Mouse (Mus musculus): ENCODE measurements around the gene Slc45a3. TPM values are rescaled to one million over a fixed set of nuclear protein-coding genes. Genes with fewer than 3 reads are reported as not detected.

Slc45a3 gene
- polyA plus RNA-seq, 1 experiment from 2014 or later, result 11.0 TPM

- peaks cover 18% of the 10 kb centered on the region for H3K4me1 ChIP-seq (ENCODE audit: control insufficient read depth, insufficient read depth, low read length)
- H3K9ac ChIP-seq (ENCODE audit: low read depth, low read length), result no peak overlapping the region
- no peak overlapping the region for H3K4me2 ChIP-seq (ENCODE audit: low read depth, low read length)
- no peaks in the 10 kb centered on the region for H3K9me3 ChIP-seq (ENCODE audit: control insufficient read depth, low read length)
- ATAC-seq (ENCODE audit: low read depth) (no peak), DNase-seq (ENCODE audit: low spot score) (no peak)
- peaks cover 10% of the 10 kb centered on the region for H3K27me3 ChIP-seq (replicated peaks; ENCODE audit: control insufficient read depth, insufficient read depth, low read length)
- no peak overlapping the region for H3K27ac ChIP-seq (replicated peaks; ENCODE audit: low read depth, low read length)
- no peaks in the 10 kb centered on the region for H3K36me3 ChIP-seq (ENCODE audit: control insufficient read depth, insufficient read depth, low read length)
- no peak overlapping the region for H3K4me3 ChIP-seq (ENCODE audit: low read depth, low read length)
- WGBS, result 43% methylated on average over 4 of the region's 4 CpGs
Measured at GRCm38 (mm10) chr1:131969825-131970224, 7.1 kb downstream of the Slc45a3 start.

- H3K36me3 ChIP-seq (ENCODE audit: control insufficient read depth, insufficient read depth, low read length), result no peaks in the 10 kb centered on the region
- ATAC-seq (ENCODE audit: low read depth) (no peak), DNase-seq (ENCODE audit: low spot score) (no peak)
- no peak overlapping the region for H3K4me3 ChIP-seq (ENCODE audit: low read depth, low read length)
- H3K9ac ChIP-seq (ENCODE audit: low read depth, low read length), result no peak overlapping the region
- peaks cover 18% of the 10 kb centered on the region for H3K4me1 ChIP-seq (ENCODE audit: control insufficient read depth, insufficient read depth, low read length)
- no peaks in the 10 kb centered on the region for H3K9me3 ChIP-seq (ENCODE audit: control insufficient read depth, low read length)
- WGBS, result 40% methylated on average over 5 of the region's 5 CpGs
- no peak overlapping the region for H3K27ac ChIP-seq (replicated peaks; ENCODE audit: low read depth, low read length)
- 0 out of 2 replicates have a peak overlapping the region, but pooled peaks have one; percentile 20 for H3K4me2 ChIP-seq (ENCODE audit: low read depth, low read length)
- H3K27me3 ChIP-seq (replicated peaks; ENCODE audit: control insufficient read depth, insufficient read depth, low read length), result peaks cover 7% of the 10 kb centered on the region; the same call in 1 of the 2 replicates
Measured at GRCm38 (mm10) chr1:131970322-131970660, 7.5 kb downstream of the Slc45a3 start.

DNA sequence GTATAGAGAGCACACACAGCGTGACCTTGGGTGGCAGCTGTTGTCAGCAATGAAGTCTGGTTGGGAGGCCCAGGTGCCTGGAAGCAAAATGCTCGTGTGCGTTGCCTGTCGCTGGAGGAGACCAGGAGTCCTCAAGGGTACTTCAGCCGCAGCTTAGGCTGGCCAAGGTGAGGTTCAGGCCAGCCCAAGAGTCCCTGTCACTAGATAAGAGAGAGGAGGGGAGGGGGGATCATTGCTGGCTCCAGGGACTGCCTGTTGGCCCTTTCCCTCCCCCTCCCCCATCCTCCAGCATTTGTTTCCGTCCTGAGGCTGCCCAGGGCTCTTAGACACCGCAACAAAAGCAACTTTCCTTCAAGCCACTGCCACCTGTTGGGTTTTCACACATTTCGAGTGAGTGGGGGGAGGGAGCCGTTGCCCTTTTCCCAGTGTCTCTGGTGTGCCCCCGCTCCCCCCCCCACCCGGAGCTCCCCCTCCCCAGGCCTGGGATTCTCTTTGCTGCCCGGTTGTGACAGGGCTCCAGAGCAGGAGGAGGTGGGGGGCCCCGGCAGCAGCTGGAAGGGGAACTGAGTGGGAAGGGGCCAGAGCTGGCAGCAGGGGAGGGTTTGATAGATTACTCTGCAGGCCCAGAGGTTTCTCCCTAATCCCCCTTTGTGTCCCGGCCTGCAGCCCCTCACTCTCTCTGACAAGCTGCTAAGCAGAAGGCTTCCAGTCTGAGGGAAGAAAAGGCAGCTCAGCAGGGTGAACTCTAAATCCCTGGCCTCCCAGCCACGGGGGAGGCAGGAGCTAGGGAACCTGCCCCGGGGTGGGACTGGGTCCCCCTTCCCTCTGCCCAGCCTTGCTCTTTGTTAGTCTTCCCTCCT lies 8.1 kb downstream of the Slc45a3 start:
- Histone ChIP-seq H3K9ac (ENCODE audit: low read depth, low read length) (peak overlapping the region; percentile 25; the same call in 1 of the 2 replicates), H3K4me1 (ENCODE audit: control insufficient read depth, insufficient read depth, low read length) (peaks cover 18% of the 10 kb centered on the region), H3K27ac (replicated peaks; ENCODE audit: low read depth, low read length) (peak overlapping the region; percentile 18; the same call in 1 of the 2 replicates), H3K4me3 (ENCODE audit: low read depth, low read length) (no peak overlapping the region), H3K27me3 (replicated peaks; ENCODE audit: control insufficient read depth, insufficient read depth, low read length) (peaks cover 7% of the 10 kb centered on the region; the same call in 1 of the 2 replicates), H3K9me3 (ENCODE audit: control insufficient read depth, low read length) (no peaks in the 10 kb centered on the region), H3K4me2 (ENCODE audit: low read depth, low read length) (peak overlapping the region; percentile 20; the same call in 1 of the 2 replicates), H3K36me3 (ENCODE audit: control insufficient read depth, insufficient read depth, low read length) (no peaks in the 10 kb centered on the region)
- 13% methylated on average over 15 of the region's 16 CpGs for WGBS
- DNase-seq (ENCODE audit: low spot score) (peak; percentile 48), ATAC-seq (ENCODE audit: low read depth) (peak; percentile 38; the same call in 1 of the 2 replicates)

DNA sequence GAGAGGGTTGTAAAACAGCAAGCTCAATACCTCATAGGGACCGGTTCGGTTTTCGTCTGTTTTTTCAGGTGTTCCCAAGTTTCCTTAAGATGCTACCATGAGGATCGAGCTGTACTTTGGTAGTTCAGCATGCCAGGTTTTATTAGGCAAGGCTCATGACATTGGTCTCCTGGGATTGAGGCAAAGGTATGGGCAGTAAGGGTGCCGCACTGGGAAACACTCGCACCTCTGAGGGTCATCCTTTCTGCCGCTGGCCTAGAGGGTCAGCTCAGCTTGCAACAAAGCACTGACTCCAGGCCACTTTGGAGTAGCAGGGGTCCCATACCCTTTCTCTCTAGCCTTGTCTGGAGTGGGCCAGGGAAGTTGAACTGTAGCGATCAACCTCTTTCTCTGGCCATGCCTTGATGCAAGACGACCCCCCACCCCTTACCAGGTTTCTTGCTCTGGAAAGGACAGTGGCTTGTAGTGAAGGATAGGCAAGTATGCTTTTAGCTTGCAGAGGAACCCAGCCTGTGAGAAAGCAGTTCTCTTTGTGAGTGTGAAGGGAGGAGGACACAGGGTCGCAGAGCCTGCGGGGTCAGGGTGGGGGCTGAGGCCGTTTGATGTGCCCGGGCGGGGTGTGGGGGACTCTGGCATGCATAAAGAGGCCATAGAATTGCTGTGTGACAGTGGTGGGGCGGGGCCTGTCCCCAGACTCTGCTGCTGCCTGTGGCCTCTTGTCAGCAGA lies 9.2 kb downstream of the Slc45a3 start:
- no peak overlapping the region for H3K4me3 ChIP-seq (ENCODE audit: low read depth, low read length)
- peak; percentile 24 for DNase-seq (ENCODE audit: low spot score)
- no peaks in the 10 kb centered on the region for H3K9me3 ChIP-seq (ENCODE audit: control insufficient read depth, low read length)
- H3K4me2 ChIP-seq (ENCODE audit: low read depth, low read length), result no peak overlapping the region
- peaks cover 18% of the 10 kb centered on the region for H3K4me1 ChIP-seq (ENCODE audit: control insufficient read depth, insufficient read depth, low read length)
- peaks cover 7% of the 10 kb centered on the region; the same call in 1 of the 2 replicates for H3K27me3 ChIP-seq (replicated peaks; ENCODE audit: control insufficient read depth, insufficient read depth, low read length)
- no peaks in the 10 kb centered on the region for H3K36me3 ChIP-seq (ENCODE audit: control insufficient read depth, insufficient read depth, low read length)
- no peak overlapping the region for H3K27ac ChIP-seq (replicated peaks; ENCODE audit: low read depth, low read length)
- H3K9ac ChIP-seq (ENCODE audit: low read depth, low read length), result peak overlapping the region; percentile 19; the same call in 1 of the 2 replicates
- WGBS, result 34% methylated on average over 14 of the region's 15 CpGs
- ATAC-seq (ENCODE audit: low read depth), result peak; percentile 24; the same call in 1 of the 2 replicates

GRCm38 (mm10) chr1:131972498-131973334 lies 9.9 kb downstream of the Slc45a3 start:
- 0 out of 2 replicates have a peak, but pooled peaks have one; percentile 16 for ATAC-seq (ENCODE audit: low read depth)
- H3K36me3 ChIP-seq (ENCODE audit: control insufficient read depth, insufficient read depth, low read length), result no peaks in the 10 kb centered on the region
- H3K4me2 ChIP-seq (ENCODE audit: low read depth, low read length), result no peak overlapping the region
- peaks cover 7% of the 10 kb centered on the region; the same call in 1 of the 2 replicates for H3K27me3 ChIP-seq (replicated peaks; ENCODE audit: control insufficient read depth, insufficient read depth, low read length)
- WGBS, result 30% methylated on average over 13 of the region's 13 CpGs
- H3K4me3 ChIP-seq (ENCODE audit: low read depth, low read length), result no peak overlapping the region
- no peak for DNase-seq (ENCODE audit: low spot score)
- H3K27ac ChIP-seq (replicated peaks; ENCODE audit: low read depth, low read length), result no peak overlapping the region
- 0 out of 2 replicates have a peak overlapping the region, but pooled peaks have one; percentile 19 for H3K9ac ChIP-seq (ENCODE audit: low read depth, low read length)
- no peaks in the 10 kb centered on the region for H3K9me3 ChIP-seq (ENCODE audit: control insufficient read depth, low read length)
- H3K4me1 ChIP-seq (ENCODE audit: control insufficient read depth, insufficient read depth, low read length), result peaks cover 18% of the 10 kb centered on the region

DNA sequence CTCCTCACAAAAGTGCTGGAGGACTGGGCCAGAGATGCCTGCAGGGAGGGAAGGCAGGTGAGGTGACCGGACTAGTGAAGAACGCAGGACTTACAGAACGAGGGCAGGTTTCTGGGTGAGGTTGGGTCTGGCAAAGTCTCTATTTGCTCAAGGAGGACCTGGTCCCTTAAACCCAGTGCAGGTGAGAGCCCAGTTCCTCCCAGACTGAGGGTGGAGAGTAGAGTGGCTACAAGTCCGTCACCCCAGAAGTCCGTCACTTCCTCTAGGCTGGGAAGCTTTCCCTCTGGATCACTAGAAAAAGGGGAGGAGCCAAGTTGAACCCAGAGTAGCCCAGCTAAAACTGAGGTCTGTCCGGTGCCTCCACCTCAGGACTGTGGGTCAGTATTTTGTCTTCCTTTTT lies 11.2 kb downstream of the Slc45a3 start:
- peaks cover 18% of the 10 kb centered on the region for H3K4me1 ChIP-seq (ENCODE audit: control insufficient read depth, insufficient read depth, low read length)
- H3K9me3 ChIP-seq (ENCODE audit: control insufficient read depth, low read length), result no peaks in the 10 kb centered on the region
- H3K27me3 ChIP-seq (replicated peaks; ENCODE audit: control insufficient read depth, insufficient read depth, low read length), result 0 out of 2 replicates have a peak, but pooled peaks cover 2% of the 10 kb centered on the region
- no peak overlapping the region for H3K4me2 ChIP-seq (ENCODE audit: low read depth, low read length)
- H3K27ac ChIP-seq (replicated peaks; ENCODE audit: low read depth, low read length), result no peak overlapping the region
- DNase-seq (ENCODE audit: low spot score), result no peak
- ATAC-seq (ENCODE audit: low read depth), result no peak
- no peak overlapping the region for H3K4me3 ChIP-seq (ENCODE audit: low read depth, low read length)
- H3K9ac ChIP-seq (ENCODE audit: low read depth, low read length), result no peak overlapping the region
- WGBS, result 76% methylated on average over 5 of the region's 6 CpGs
- no peaks in the 10 kb centered on the region for H3K36me3 ChIP-seq (ENCODE audit: control insufficient read depth, insufficient read depth, low read length)

DNA sequence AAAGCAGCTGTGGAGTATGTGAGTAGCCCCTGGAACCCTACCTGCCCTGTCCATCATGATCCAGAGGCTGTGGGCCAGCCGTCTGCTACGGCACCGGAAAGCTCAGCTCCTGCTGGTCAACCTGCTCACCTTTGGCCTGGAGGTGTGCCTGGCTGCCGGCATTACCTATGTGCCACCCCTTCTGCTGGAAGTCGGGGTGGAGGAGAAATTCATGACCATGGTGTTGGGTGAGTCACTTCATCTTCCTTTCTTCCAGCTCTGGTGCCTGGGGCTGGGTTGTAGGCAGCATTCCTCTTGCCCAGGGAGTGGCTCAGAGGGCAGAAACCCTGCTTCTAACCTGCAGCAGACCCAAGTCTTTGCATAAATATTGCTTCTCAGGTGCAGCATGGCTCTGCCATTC lies 14.1 kb downstream of the Slc45a3 start:
- WGBS, result 85% methylated on average over 5 of the region's 5 CpGs
- Histone ChIP-seq H3K4me1 (ENCODE audit: control insufficient read depth, insufficient read depth, low read length) (0 out of 2 replicates have a peak, but pooled peaks cover 7% of the 10 kb centered on the region), H3K4me3 (ENCODE audit: low read depth, low read length) (no peak overlapping the region), H3K36me3 (ENCODE audit: control insufficient read depth, insufficient read depth, low read length) (no peaks in the 10 kb centered on the region), H3K27me3 (replicated peaks; ENCODE audit: control insufficient read depth, insufficient read depth, low read length) (no peaks in the 10 kb centered on the region), H3K9me3 (ENCODE audit: control insufficient read depth, low read length) (no peaks in the 10 kb centered on the region), H3K27ac (replicated peaks; ENCODE audit: low read depth, low read length) (no peak overlapping the region), H3K9ac (ENCODE audit: low read depth, low read length) (no peak overlapping the region), H3K4me2 (ENCODE audit: low read depth, low read length) (no peak overlapping the region)
- ATAC-seq (ENCODE audit: low read depth), result no peak
- DNase-seq (ENCODE audit: low spot score), result no peak

DNA sequence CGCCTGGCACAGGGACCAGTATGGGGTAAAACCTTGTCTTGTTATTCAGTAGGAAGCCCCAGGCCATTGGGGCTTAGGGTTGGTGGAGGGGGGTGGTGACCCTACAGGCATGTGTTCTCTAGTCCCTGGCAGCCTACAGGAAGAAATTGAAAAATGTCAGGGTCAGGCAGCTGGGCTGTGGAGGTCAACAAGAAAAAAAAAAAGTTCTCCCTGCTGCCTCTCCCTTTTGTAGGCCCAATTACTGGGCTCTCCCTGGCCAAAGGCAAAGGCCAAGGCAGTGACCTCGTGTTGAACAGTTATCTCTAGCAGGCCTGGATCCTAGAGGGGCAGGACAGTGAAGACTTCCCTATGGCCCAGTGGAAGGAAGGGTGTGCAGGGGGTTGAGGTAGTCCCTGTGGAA lies 17.7 kb downstream of the Slc45a3 start:
- 27% methylated on average over 2 of the region's 2 CpGs for WGBS

More for the DNA sequence above, 17.7 kb downstream of the Slc45a3 start:
- Histone ChIP-seq H3K4me3 (ENCODE audit: low read depth, low read length) (no peak overlapping the region), H3K9ac (ENCODE audit: low read depth, low read length) (no peak overlapping the region), H3K36me3 (ENCODE audit: control insufficient read depth, insufficient read depth, low read length) (no peaks in the 10 kb centered on the region), H3K27me3 (replicated peaks; ENCODE audit: control insufficient read depth, insufficient read depth, low read length) (no peaks in the 10 kb centered on the region), H3K27ac (replicated peaks; ENCODE audit: low read depth, low read length) (no peak overlapping the region), H3K4me2 (ENCODE audit: low read depth, low read length) (no peak overlapping the region), H3K9me3 (ENCODE audit: control insufficient read depth, low read length) (no peaks in the 10 kb centered on the region), H3K4me1 (ENCODE audit: control insufficient read depth, insufficient read depth, low read length) (no peaks in the 10 kb centered on the region)
- no peak for ATAC-seq (ENCODE audit: low read depth)
- no peak for DNase-seq (ENCODE audit: low spot score)
